Mouse (Mus musculus) lung, adult 18-20 months (tissue): Measurements from ENCODE around the gene Ssr3.

ENCODE experiments used
- DNase-seq, 2 experiments: peaks; one replicate each; pipeline ENCODE4 v3.0.0; 2022; ENCODE audit warnings: mixed read lengths in 2 of 2

Gene Ssr3

DNA sequence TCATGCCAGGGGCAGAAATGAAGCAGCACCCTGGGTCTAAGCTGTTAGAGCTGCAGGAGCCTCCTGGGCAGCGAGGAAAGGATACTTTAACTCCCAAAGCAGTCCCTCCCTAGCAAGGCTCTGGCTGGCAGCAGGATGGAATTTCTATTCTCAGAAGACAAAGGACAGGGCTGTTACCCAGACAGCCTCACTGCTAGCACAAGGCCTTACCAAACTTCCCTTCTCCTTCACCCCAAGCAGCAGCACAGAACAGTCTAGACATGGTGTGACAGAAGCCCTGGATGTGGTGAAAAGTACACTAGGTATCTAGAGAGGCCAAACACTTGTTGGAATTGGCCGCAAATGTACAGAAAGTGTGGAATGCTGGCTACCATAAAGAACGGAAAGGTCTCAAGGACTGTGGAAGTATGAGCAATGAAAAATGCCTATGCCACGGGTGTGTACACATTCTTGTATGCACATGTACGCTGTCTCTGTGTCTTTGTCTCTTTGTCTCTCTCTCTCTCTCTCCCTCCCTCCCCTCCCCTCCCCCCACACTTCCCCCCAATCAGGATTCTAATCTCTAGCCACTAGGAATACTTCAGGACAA, 18.7 kb downstream of the Ssr3 start:
- no peak for DNase-seq

DNA sequence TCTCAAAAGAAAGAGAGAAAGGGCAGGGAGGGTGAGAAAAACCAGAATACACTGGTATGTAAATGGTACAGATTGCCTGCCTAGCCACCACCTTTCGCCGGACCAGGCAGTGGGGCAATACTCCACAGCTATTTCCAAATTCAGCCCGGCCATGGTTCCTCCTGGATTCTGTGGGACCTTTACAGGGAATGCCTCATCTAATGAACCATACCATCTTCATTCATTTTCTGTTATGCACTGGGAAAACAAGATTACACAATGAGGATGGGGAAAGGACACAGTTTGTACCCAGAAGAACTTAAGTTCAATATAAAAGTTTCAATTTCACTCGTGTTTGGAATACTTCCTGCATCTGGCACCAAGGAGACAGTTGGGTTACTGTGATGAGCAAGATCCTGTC, 19.9 kb downstream of the Ssr3 start:
- no peak for DNase-seq

- no peak for DNase-seq
These were observed 24.5 kb downstream of the Ssr3 start for GRCm38 (mm10) chr3:65367944-65368343.

GRCm38 (mm10) chr3:65365921-65366710, 26.3 kb downstream of the Ssr3 start:
- no peak for DNase-seq

GRCm38 (mm10) chr3:65365184-65365583, 27.2 kb downstream of the Ssr3 start:
- no peak for DNase-seq

GRCm38 (mm10) chr3:65363438-65363837, 29.0 kb downstream of the Ssr3 start:
- DNase-seq, result peak; percentile 54 to 61

DNA sequence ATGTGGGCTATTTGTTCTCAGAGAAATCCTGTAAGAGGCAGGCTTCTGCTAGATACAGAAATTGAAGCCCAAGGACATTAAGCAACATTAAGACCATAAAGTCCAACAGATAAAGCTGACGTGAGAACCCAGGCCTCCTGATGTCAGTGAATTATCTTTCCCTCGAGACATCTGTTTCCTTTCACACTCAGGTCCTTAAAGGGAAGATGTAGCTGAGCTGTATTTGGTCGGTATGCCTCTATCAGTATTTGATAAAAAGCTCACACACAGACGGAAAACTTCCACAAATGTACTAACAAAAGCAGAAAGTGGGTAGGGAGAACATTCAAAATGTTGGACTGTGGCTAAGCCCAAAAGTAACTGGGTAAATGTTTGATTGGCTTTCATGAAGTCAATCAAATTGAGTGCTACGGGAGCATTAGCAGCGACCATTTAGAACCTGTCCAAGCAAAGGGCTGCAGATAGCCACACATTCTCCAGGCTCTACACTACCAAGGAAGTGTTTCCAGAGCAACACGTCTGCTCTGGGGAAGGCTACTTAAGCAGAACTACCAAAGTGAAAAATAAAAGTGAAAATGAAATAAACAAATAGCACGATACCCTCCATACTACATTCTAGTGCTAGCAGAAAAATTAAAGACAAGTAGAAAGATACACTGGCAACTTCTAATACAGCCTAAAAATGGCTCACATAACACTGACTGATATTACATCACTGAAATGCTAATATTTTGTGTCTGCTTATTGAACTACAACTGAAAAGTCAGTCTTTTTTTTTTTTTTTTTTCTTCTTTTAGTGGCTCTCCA, 32.1 kb downstream of the Ssr3 start:
- DNase-seq, result no peak

GRCm38 (mm10) chr3:65358841-65359240, 33.6 kb downstream of the Ssr3 start:
- DNase-seq, result no peak

DNA sequence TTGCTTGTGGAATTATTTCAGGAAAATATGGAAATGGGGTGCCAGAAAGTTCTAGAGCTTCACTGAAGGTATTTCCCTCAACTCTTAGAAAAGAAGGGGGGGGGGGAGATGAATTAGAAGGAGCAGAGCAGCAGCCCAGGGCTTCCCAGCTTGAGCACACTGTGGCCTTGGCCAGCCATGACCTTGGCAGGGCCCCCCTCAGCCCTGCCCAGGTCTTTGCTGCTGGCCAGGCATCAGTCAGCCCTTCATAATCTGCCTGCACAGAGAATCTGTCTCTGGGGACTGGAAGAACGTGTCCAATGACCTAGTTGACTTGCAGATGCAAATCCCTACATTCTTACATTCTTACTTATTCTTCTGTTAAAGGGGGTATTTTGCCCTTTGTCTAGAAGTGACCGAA, 34.1 kb downstream of the Ssr3 start:
- DNase-seq, result no peak

DNA sequence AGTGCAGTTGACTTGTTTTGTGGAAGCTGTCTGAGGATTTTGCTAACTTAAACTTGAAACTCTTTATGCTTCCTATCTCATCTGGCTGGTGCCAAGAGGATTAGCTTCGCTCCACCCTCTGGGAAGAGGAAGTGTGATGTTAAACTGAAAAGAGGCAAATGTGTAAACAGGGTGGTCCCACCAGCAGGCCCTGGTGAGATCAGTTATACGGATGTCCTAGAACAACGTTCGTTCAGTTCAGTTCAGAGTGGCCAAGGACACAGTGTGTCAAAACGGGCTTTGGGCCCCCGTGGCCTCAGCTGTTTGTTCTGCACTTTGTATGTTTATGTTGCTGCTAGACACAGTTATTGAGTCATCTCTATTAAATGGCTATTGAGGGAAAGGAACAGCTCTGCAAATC, 36.9 kb downstream of the Ssr3 start:
- peak; percentile 26 to 68 for DNase-seq

- DNase-seq, result no peak
These were observed 39.0 kb downstream of the Ssr3 start for GRCm38 (mm10) chr3:65353263-65354037.

GRCm38 (mm10) chr3:65352278-65353127, 39.9 kb downstream of the Ssr3 start:
- peak in 1 of 2 experiments; percentile 19 for DNase-seq

DNA sequence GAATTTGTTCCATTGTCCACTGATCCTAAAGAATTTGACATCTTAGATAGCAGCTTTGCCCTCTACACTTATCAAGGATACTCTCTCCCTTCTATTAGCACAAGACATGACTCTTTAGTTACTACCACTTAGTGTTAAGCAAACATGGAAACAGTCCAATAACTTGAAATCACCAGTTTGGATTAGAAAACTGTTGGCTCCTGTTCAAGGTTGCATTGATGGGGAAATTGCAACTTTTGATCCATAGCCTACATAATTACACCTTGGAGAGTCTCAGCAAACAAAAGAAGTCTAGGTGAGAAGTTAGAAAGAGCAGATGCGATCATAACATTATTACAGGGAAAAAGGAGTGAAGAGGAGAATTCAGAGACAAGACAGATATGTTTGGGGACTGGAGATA, 46.2 kb downstream of the Ssr3 start:
- DNase-seq, result no peak

DNA sequence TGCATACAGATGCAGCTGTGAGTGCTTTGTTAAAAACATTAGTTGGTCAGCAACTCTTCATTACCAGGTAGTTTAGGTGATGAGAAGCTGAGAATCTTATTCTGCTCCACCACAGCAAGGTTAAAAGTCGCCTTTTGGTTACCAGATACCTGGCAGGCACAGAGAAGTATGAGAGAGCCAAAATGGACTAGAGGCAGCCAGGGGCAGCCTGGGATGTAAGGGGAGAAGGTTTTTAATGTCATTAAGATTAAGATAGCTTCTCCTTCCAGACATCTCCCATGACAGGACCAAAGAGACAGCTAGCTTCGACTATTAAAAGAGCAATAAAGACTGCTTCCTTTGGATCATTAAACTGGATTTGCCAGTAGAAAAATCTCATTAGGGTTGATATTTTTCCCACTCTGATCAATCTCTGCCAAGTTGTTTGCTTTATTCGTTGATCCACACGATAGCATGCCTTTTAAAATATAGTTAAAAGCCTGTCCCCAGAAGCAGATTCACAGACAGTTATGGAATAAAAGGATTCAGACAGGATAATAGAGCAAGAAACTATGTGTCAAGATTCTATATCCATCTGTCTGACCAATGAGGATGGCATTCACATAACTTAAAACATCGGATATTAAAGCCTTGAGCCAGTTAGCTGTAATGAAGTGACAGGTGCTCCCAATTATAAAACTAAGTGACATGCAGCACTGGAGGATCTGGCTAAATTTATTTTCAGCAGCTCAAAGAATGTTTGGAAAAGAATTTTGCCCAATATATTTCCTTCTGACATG, 52.1 kb downstream of the Ssr3 start:
- no peak for DNase-seq

- no peak for DNase-seq
These were observed 54.5 kb downstream of the Ssr3 start for GRCm38 (mm10) chr3:65337835-65338464.
